Mouse (Mus musculus): ENCODE results near the gene Xkr8. TPM values are rescaled to one million over a fixed set of nuclear protein-coding genes. Genes with fewer than 3 reads are reported as not detected.

Gene Xkr8
- polyA plus RNA-seq, 1 experiment from 2014 or later, result 7.8 TPM

Other genes with a start within 250 kb of the Xkr8 start
- gene Sesn2, start 222.0 kb downstream of the Xkr8 start, polyA plus RNA-seq (2014; fragmentation: Nextera tagmentation; extraction: Ambion mirVana), result 6.9 and 7.3 TPM in 2 replicates
- gene Atpif1, start 198.9 kb downstream of the Xkr8 start, polyA plus RNA-seq (2014; fragmentation: Nextera tagmentation; extraction: Ambion mirVana), result 1,370 and 1,434 TPM in 2 replicates
- gene Dnajc8, start 197.0 kb downstream of the Xkr8 start, polyA plus RNA-seq (2014; fragmentation: Nextera tagmentation; extraction: Ambion mirVana), result 174 and 189 TPM in 2 replicates
- 0.57 and 0.59 TPM in 2 replicates for gene Ptafr, start 168.5 kb downstream of the Xkr8 start, polyA plus RNA-seq (2014; fragmentation: Nextera tagmentation; extraction: Ambion mirVana)
- gene Eya3, start 93.6 kb downstream of the Xkr8 start, polyA plus RNA-seq (2014; fragmentation: Nextera tagmentation; extraction: Ambion mirVana), result 27.0 and 28.1 TPM in 2 replicates
- 7.4 and 7.8 TPM in 2 replicates for gene Smpdl3b, start 24.7 kb upstream of the Xkr8 start, polyA plus RNA-seq (2014; fragmentation: Nextera tagmentation; extraction: Ambion mirVana)
- 108 and 115 TPM in 2 replicates for gene Rpa2, start 35.8 kb upstream of the Xkr8 start, polyA plus RNA-seq (2014; fragmentation: Nextera tagmentation; extraction: Ambion mirVana)
- gene Themis2, start 63.8 kb upstream of the Xkr8 start, polyA plus RNA-seq (2014; fragmentation: Nextera tagmentation; extraction: Ambion mirVana), result 2.0 TPM in 2 replicates
- gene Ppp1r8, start 110.6 kb upstream of the Xkr8 start, polyA plus RNA-seq (2014; fragmentation: Nextera tagmentation; extraction: Ambion mirVana), result 63.1 and 72.4 TPM in 2 replicates
- 58.1 and 63.4 TPM in 2 replicates for gene Stx12, start 152.0 kb upstream of the Xkr8 start, polyA plus RNA-seq (2014; fragmentation: Nextera tagmentation; extraction: Ambion mirVana)
- 40.1 and 41.9 TPM in 2 replicates for gene Fam76a, start 190.0 kb upstream of the Xkr8 start, polyA plus RNA-seq (2014; fragmentation: Nextera tagmentation; extraction: Ambion mirVana)
- 0.62 and 0.99 TPM in 2 replicates for gene Fgr, start 241.5 kb upstream of the Xkr8 start, polyA plus RNA-seq (2014; fragmentation: Nextera tagmentation; extraction: Ambion mirVana)

Measured in intestine, embryonic 14.5 days (tissue).